8 mouse cellular contexts compared by ENCODE assay signal in genomic region chr7:45451344-45451982, GRCm38 (mm10). TPM values are rescaled to one million over a fixed set of nuclear protein-coding genes. Genes with fewer than 3 reads are reported as not detected.
DNase-seq lines count a peak whose midpoint lies in the region; ATAC-seq and TF ChIP-seq lines count a peak whose summit lies in the region.

No protein-coding gene starts in this region.

- H3K27ac ChIP-seq in ES-Bruce4 (ENCODE audit: insufficient read depth, low read length) = no peak overlapping the region
- H3K27ac ChIP-seq in forebrain, embryonic 13.5 days = no peak overlapping the region
- 0 out of 2 replicates have a peak overlapping the region, but pooled peaks have one; percentile 19 for H3K27ac ChIP-seq in liver, embryonic 15.5 days (replicated peaks)
- no peak overlapping the region for H3K27ac ChIP-seq in testis, adult 2 months (ENCODE audit: control insufficient read depth, insufficient read depth, low read depth, low read length)

- TF ChIP-seq POLR2A in ES-Bruce4 (IDR thresholded peaks at IDR 0.05; ENCODE audit: insufficient read depth, low read length) = no peak
- TF ChIP-seq POLR2A in testis, adult 2 months (IDR thresholded peaks at IDR 0.05; ENCODE audit: control insufficient read depth, low read depth, low read length) = no peak

- no peaks in the 10 kb centered on the region for H3K27me3 ChIP-seq in ES-Bruce4 (ENCODE audit: control insufficient read depth, insufficient read depth, low read length, poor library complexity, severe bottlenecking)
- H3K27me3 ChIP-seq in forebrain, embryonic 13.5 days = no peaks in the 10 kb centered on the region
- H3K27me3 ChIP-seq in liver, embryonic 15.5 days = no peaks in the 10 kb centered on the region
- H3K27me3 ChIP-seq in testis, adult 2 months (ENCODE audit: control insufficient read depth, insufficient read depth, low read length) = no peaks in the 10 kb centered on the region

- peak overlapping the region; percentile 35 for H3K4me3 ChIP-seq in ES-Bruce4 (ENCODE audit: low read depth, low read length)
- H3K4me3 ChIP-seq in forebrain, embryonic 13.5 days = no peak overlapping the region
- H3K4me3 ChIP-seq in liver, embryonic 15.5 days (replicated peaks) = 0 out of 2 replicates have a peak overlapping the region, but pooled peaks have one; percentile 1
- peak overlapping the region; percentile 54 for H3K4me3 ChIP-seq in testis, adult 2 months (ENCODE audit: control insufficient read depth, low read depth, low read length)

- peak; percentile 74 for ATAC-seq in forebrain, embryonic 13.5 days
- peak; percentile 68 for ATAC-seq in liver, embryonic 15.5 days (ENCODE audit: insufficient read depth)

- H3K9me3 ChIP-seq in ES-Bruce4 (replicated peaks; ENCODE audit: control insufficient read depth, insufficient read depth, low read length, poor library complexity, severe bottlenecking) = no peaks in the 10 kb centered on the region
- no peaks in the 10 kb centered on the region for H3K9me3 ChIP-seq in forebrain, embryonic 13.5 days (replicated peaks)
- H3K9me3 ChIP-seq in liver, embryonic 15.5 days (replicated peaks) = no peaks in the 10 kb centered on the region

- 54% methylated on average over 23 of the region's 23 CpGs for WGBS in forebrain, embryonic 13.5 days
- 50% methylated on average over 23 of the region's 23 CpGs for WGBS in liver, embryonic 15.5 days (ENCODE audit: insufficient replicate concordance)

- DNase-seq in c-Kit-positive CD71-positive TER-119-positive erythroid progenitor cells, embryonic 14.5 days (ENCODE audit: low spot score) = peak; percentile 89
- peak; percentile 82 to 91 for DNase-seq in heart, postnatal 10 days
- DNase-seq in kidney, postnatal 36 days = peak; percentile 85 to 93
- peak; percentile 83 for DNase-seq in neural tube, embryonic 10.5 days (ENCODE audit: extremely low spot score, low spot score)

- intact Hi-C loops in heart, postnatal 10 days (cut with DNase I) = loop anchor here (5.0 kb wide), 1 partner anchor 111 kb away; no protein-coding TSS in a partner anchor

- peaks cover 6% of the 10 kb centered on the region for H3K4me1 ChIP-seq in ES-Bruce4 (ENCODE audit: control insufficient read depth, insufficient read depth, low read length)
- peaks cover 4% of the 10 kb centered on the region; the same call in 1 of the 2 replicates for H3K4me1 ChIP-seq in forebrain, embryonic 13.5 days
- peaks cover 33% of the 10 kb centered on the region for H3K4me1 ChIP-seq in liver, embryonic 15.5 days (replicated peaks)
- H3K4me1 ChIP-seq in testis, adult 2 months (ENCODE audit: control insufficient read depth, insufficient read depth, low read length) = peaks cover 5% of the 10 kb centered on the region

- TF ChIP-seq EP300 in ES-Bruce4 (IDR thresholded peaks at IDR 0.05; ENCODE audit: insufficient read depth, low read depth, low read length) = 0 out of 2 replicates have a peak, but pooled peaks have one; percentile 20

- H3K4me2 ChIP-seq in forebrain, embryonic 13.5 days = no peak overlapping the region
- 0 out of 2 replicates have a peak overlapping the region, but pooled peaks have one; percentile 20 for H3K4me2 ChIP-seq in liver, embryonic 15.5 days

- 0 out of 2 replicates have a peak, but pooled peaks cover 5% of the 10 kb centered on the region for H3K36me3 ChIP-seq in ES-Bruce4 (ENCODE audit: control insufficient read depth, insufficient read depth, low read length, poor library complexity, severe bottlenecking)
- H3K36me3 ChIP-seq in forebrain, embryonic 13.5 days (ENCODE audit: poor library complexity, severe bottlenecking) = peaks cover 59% of the 10 kb centered on the region
- H3K36me3 ChIP-seq in liver, embryonic 15.5 days (replicated peaks) = peaks cover 34% of the 10 kb centered on the region
- no peaks in the 10 kb centered on the region for H3K36me3 ChIP-seq in testis, adult 2 months (ENCODE audit: control insufficient read depth, insufficient read depth, low read length)

- no peak overlapping the region for H3K9ac ChIP-seq in ES-Bruce4 (ENCODE audit: low read depth, poor library complexity, severe bottlenecking)
- H3K9ac ChIP-seq in forebrain, embryonic 13.5 days = peak overlapping the region; percentile 23; the same call in 1 of the 2 replicates
- no peak overlapping the region for H3K9ac ChIP-seq in liver, embryonic 15.5 days

- peak; percentile 88 for TF ChIP-seq CTCF in ES-Bruce4 (IDR thresholded peaks at IDR 0.05; ENCODE audit: low read depth, low read length)
- peak; percentile 84; the same call in 1 of the 2 replicates for TF ChIP-seq CTCF in testis, adult 2 months (IDR thresholded peaks at IDR 0.05; ENCODE audit: control insufficient read depth, insufficient read depth, insufficient replicate concordance, low read depth, low read length)

RNA-seq across cellular contexts. Expression of gene Ftl1, which starts 8.2 kb away (rescaled TPM):
- 5,956 and 6,533 TPM in 2 replicates for polyA plus RNA-seq in ES-Bruce4 (2011; ENCODE audit: insufficient read depth, insufficient read length, low read depth, missing spikeins)
- polyA plus RNA-seq in forebrain, embryonic 13.5 days (2015; fragmentation: Nextera tagmentation; extraction: Ambion mirVana) = 6,730 and 6,791 TPM in 2 replicates
- 100 to 1,000 TPM; 232 to 268 TPM for total RNA-seq in heart, postnatal 10 days (2021)
- polyA plus RNA-seq in liver, embryonic 15.5 days (2015; fragmentation: Nextera tagmentation; extraction: Ambion mirVana) = 6,104 and 6,562 TPM in 2 replicates
- 152 and 188 TPM in 2 replicates for polyA plus RNA-seq in testis, adult 2 months (2012; rRNA removed)

RNA-seq across cellular contexts. Expression of gene Ruvbl2, which starts 13.6 kb away (rescaled TPM):
- 263 and 267 TPM in 2 replicates for polyA plus RNA-seq in ES-Bruce4 (2011; ENCODE audit: insufficient read depth, insufficient read length, low read depth, missing spikeins)
- polyA plus RNA-seq in forebrain, embryonic 13.5 days (2015; fragmentation: Nextera tagmentation; extraction: Ambion mirVana) = 153 and 173 TPM in 2 replicates
- total RNA-seq in heart, postnatal 10 days (2021) = 10 to 100 TPM; 30.4 to 30.7 TPM
- 67.1 and 74.2 TPM in 2 replicates for polyA plus RNA-seq in liver, embryonic 15.5 days (2015; fragmentation: Nextera tagmentation; extraction: Ambion mirVana)
- polyA plus RNA-seq in testis, adult 2 months (2012; rRNA removed) = 173 and 197 TPM in 2 replicates

RNA-seq across cellular contexts. Expression of gene Bax, which starts 15.2 kb away (rescaled TPM):
- 250 and 287 TPM in 2 replicates for polyA plus RNA-seq in ES-Bruce4 (2011; ENCODE audit: insufficient read depth, insufficient read length, low read depth, missing spikeins)
- 243 and 272 TPM in 2 replicates for polyA plus RNA-seq in forebrain, embryonic 13.5 days (2015; fragmentation: Nextera tagmentation; extraction: Ambion mirVana)
- total RNA-seq in heart, postnatal 10 days (2021) = 10 to 100 TPM; 44.5 to 45.8 TPM
- 70.3 and 71.4 TPM in 2 replicates for polyA plus RNA-seq in liver, embryonic 15.5 days (2015; fragmentation: Nextera tagmentation; extraction: Ambion mirVana)
- polyA plus RNA-seq in testis, adult 2 months (2012; rRNA removed) = 24.9 and 26.3 TPM in 2 replicates

RNA-seq across cellular contexts. Expression of gene Gys1, which starts 16.8 kb away (rescaled TPM):
- polyA plus RNA-seq in ES-Bruce4 (2011; ENCODE audit: insufficient read depth, insufficient read length, low read depth, missing spikeins) = 24.4 and 26.7 TPM in 2 replicates
- polyA plus RNA-seq in forebrain, embryonic 13.5 days (2015; fragmentation: Nextera tagmentation; extraction: Ambion mirVana) = 20.9 and 23.0 TPM in 2 replicates
- total RNA-seq in heart, postnatal 10 days (2021) = 10 to 100 TPM; 74.6 to 79.0 TPM
- polyA plus RNA-seq in liver, embryonic 15.5 days (2015; fragmentation: Nextera tagmentation; extraction: Ambion mirVana) = 6.8 and 7.7 TPM in 2 replicates
- 1.7 and 2.3 TPM in 2 replicates for polyA plus RNA-seq in testis, adult 2 months (2012; rRNA removed)

RNA-seq across cellular contexts. Expression of gene Tulp2, which starts 30.2 kb away (rescaled TPM):
- 1.3 and 2.4 TPM in 2 replicates for polyA plus RNA-seq in ES-Bruce4 (2011; ENCODE audit: insufficient read depth, insufficient read length, low read depth, missing spikeins)
- polyA plus RNA-seq in forebrain, embryonic 13.5 days (2015; fragmentation: Nextera tagmentation; extraction: Ambion mirVana) = 0.11 and 0.22 TPM in 2 replicates
- total RNA-seq in heart, postnatal 10 days (2021) = not detected
- 0.58 and 0.62 TPM in 2 replicates for polyA plus RNA-seq in liver, embryonic 15.5 days (2015; fragmentation: Nextera tagmentation; extraction: Ambion mirVana)
- 879 and 1,010 TPM in 2 replicates for polyA plus RNA-seq in testis, adult 2 months (2012; rRNA removed)

Comparison
In these comparisons a context has a peak if more than half of its experiments do, and no peak if none do; other contexts are left out.
1. RNA of gene Ftl1, which starts 8.2 kb away (polyA plus RNA-seq): 6,730 to 6,791 TPM in forebrain, embryonic 13.5 days, 6,104 to 6,562 TPM in liver, embryonic 15.5 days and 5,956 to 6,533 TPM in ES-Bruce4; 152 to 188 TPM in testis, adult 2 months; every median in the first group is over 10 times any median in the second.
2. Peak in every context shown above with its lines, with median percentiles within 50 percentile points of each other: DNase-seq.